Mouse (Mus musculus) CD8-positive naive resting alpha-beta T cell, adult 57 days (primary cell): Measurements from ENCODE around the gene Hgd. TPM values are rescaled to one million over a fixed set of nuclear protein-coding genes. Genes with fewer than 3 reads are reported as not detected.

Source experiments
- total RNA-seq: library from RNA; stranded (reverse); gene quantifications from one replicate; pipeline ENCODE4 v1.2.4, GENCODE M21; 2023

The Hgd gene
- total RNA-seq, result not detected

DNA sequence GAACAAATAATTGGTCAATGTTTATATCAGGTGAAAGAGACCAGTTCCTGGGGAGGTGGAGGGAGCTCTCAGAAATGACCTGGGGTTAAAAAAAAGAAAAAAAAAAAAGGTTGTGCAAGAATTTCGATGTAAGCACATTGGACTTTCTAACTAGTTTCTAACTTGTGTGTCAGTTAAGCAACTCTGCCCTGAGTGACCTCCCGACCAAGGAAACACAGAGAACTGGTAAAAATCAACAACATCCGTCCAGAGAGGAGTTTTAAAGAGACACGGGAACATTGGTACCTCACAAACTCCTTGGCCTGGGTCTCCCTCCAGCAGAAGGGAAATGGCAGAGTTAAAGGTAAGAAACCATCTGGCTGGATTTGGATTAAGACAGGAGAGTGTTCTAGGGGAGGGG lies at the start of gene Hgd:
Gene Hgd, plus strand, starts transcription at position 160 of the 400 bp plus-strand sequence.

DNA sequence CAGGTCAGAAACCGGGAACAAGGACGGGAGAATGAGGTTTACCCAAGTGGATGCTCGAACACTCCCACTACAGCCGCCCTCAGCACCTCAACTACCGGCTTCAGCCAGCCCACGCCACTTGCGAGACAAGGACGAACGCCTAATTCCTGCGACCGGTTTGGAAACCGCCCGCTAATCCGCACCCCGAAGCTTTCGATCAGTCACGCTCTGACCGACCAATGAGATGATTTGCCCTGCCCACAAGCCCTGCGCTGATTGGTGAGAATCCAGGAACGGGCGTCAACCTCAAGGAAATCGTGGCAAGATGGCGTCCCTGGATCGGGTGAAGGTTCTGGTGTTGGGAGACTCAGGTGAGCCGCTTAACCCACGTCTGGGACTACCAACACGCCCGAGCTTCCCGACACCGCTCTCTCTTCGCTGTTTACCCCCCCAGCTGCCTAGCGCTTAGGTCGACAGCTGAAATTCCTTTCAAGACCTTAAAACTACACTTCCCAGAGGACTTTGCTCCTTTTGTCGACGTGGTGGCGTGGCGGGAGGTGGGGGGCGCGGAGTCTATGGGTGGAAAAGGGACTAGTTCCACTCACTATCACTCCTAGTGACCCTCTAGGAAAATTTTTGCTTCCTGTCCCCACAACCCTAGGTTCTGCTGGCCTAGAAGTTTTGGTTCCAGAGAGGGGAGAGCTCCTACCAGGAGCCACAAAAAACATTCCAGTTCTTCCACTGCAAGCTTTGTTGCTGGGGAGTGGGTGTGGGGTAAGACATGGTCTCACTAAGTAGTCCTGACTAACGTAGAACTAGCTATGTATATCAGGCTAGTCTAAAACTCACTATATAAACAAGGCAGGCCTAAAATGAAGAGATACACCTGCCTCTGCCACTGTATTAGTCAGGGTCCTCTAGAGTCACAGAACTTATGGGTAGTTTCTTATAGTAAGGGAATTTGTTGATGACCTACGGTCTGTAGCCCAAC lies 40.1 kb upstream of the Hgd start, which contains the start of the genes Gtf2e1 and Rabl3:
Gene Gtf2e1, minus strand, starts transcription at position 179 of the 970 bp plus-strand sequence.
Gene Rabl3, plus strand, starts transcription at position 275 of the 970 bp plus-strand sequence.

DNA sequence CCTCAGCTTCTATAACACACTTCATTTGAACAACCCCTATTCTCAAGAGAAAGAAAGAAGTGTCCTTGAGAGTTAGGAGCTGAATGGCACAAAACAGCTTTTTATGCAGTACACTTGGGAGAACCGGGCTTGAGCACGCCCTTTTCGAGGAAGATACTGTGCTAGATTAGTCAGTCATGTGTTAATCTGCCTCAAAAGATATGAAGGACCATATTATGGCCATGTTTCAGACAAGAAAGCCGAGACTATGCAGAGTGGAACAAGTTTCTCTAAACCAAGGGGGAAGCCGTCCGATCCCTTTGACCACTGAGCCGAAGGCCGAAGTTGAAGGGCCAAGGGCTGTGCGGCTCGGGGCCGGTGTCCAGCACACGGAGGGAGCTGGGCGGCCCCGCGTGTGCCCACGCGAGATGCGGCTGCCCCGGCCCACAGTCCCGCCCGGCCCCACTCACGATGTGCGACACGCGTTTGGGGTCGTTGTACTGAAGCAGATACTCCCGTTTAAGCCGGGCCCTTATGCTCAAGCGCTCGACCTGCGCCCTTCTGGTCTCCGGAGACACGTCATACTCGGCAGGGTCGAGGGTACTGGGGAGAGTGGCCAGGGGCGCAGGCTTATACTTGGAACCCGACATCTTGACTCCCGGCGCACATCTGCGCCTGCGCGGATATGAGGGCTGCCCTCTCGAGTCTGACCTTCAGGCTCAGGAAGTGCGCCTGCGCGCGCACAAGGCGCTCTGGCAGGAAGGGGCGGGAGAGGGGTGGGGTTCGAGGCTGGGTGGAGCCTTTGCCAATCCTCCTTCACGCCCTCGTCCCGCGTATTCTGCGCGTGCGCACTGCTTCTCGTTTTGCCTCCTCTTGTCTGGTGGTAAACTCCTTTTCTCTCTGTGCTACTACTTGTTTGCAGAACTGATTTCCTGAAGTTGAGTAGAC lies 74.0 kb downstream of the Hgd start, which contains the start of gene Ndufb4:
Gene Ndufb4, minus strand, starts transcription at position 723 of the 927 bp plus-strand sequence.

Other genes starting within 250 kb of the Hgd start
- not detected for gene Stxbp5l, start 195.2 kb upstream of the Hgd start, total RNA-seq
- 15.6 TPM for gene Gtf2e1, start 40.4 kb upstream of the Hgd start, total RNA-seq
- 15.4 TPM for gene Rabl3, start 40.3 kb upstream of the Hgd start, total RNA-seq
- gene Ndufb4, start 74.3 kb downstream of the Hgd start, total RNA-seq, result 29.6 TPM
- 0.24 TPM for gene Fstl1, start 196.7 kb downstream of the Hgd start, total RNA-seq